Mouse (Mus musculus) T-helper 17 cell (primary cell): ENCODE data around the gene Hoxb8.

Experiments
- in situ Hi-C, 2 experiments: fragments of 300-600 bp; cut with MboI, MseI; formaldehyde crosslinking; loops; 1 replicate in 1 of 2; 2 replicates in 1 of 2; pipeline ENCODE4 v1.15.1; 2025; ENCODE audit warnings: high pct_unique_total_duplicates in 2 of 2

The Hoxb8 gene

GRCm38 (mm10) chr11:96311097-96311496 is 29.4 kb downstream of the Hoxb8 start:
- in situ Hi-C loops, result loop anchor here in 1 of 2 experiments (25.0 kb wide), 1 partner anchor 251 kb away; no protein-coding TSS in a partner anchor

GRCm38 (mm10) chr11:96311520-96312417 is 30.1 kb downstream of the Hoxb8 start:
- in situ Hi-C loops, result loop anchor here in 1 of 2 experiments (25.0 kb wide), 1 partner anchor 251 kb away; no protein-coding TSS in a partner anchor

- in situ Hi-C loops, result loop anchor here in 1 of 2 experiments (25.0 kb wide), 1 partner anchor 249 kb away; no protein-coding TSS in a partner anchor
Observed at GRCm38 (mm10) chr11:96313134-96313533, 31.4 kb downstream of the Hoxb8 start.

- in situ Hi-C loops, result loop anchor here in 1 of 2 experiments (25.0 kb wide), 1 partner anchor 248 kb away; no protein-coding TSS in a partner anchor
Observed at GRCm38 (mm10) chr11:96313806-96314428, 32.2 kb downstream of the Hoxb8 start.

- in situ Hi-C loops, result loop anchor here in 1 of 2 experiments (25.0 kb wide), 1 partner anchor 247 kb away; no protein-coding TSS in a partner anchor
Observed at GRCm38 (mm10) chr11:96314671-96315343, 33.1 kb downstream of the Hoxb8 start.

GRCm38 (mm10) chr11:96315344-96315681 is 33.6 kb downstream of the Hoxb8 start:
- in situ Hi-C loops, result loop anchor here in 1 of 2 experiments (25.0 kb wide), 1 partner anchor 247 kb away; no protein-coding TSS in a partner anchor

- in situ Hi-C loops, result loop anchor here in 1 of 2 experiments (25.0 kb wide), 1 partner anchor 245 kb away; no protein-coding TSS in a partner anchor
Observed at GRCm38 (mm10) chr11:96316696-96317607, 35.2 kb downstream of the Hoxb8 start.

- in situ Hi-C loops, result loop anchor here in 1 of 2 experiments (25.0 kb wide), 1 partner anchor 245 kb away; no protein-coding TSS in a partner anchor
Observed at GRCm38 (mm10) chr11:96317608-96318367, 36.1 kb downstream of the Hoxb8 start, which contains the start of gene Hoxb4. Gene Hoxb4 (plus strand): TSS chr11:96318267.

GRCm38 (mm10) chr11:96318368-96319070 is 36.8 kb downstream of the Hoxb8 start:
- in situ Hi-C loops, result loop anchor here in 1 of 2 experiments (25.0 kb wide), 1 partner anchor 244 kb away; no protein-coding TSS in a partner anchor

- in situ Hi-C loops, result loop anchor here in 1 of 2 experiments (25.0 kb wide), 1 partner anchor 243 kb away; no protein-coding TSS in a partner anchor
Observed at GRCm38 (mm10) chr11:96319071-96319902, 37.6 kb downstream of the Hoxb8 start.

- in situ Hi-C loops, result loop anchor here in 1 of 2 experiments (25.0 kb wide), 1 partner anchor 242 kb away; no protein-coding TSS in a partner anchor
Observed at GRCm38 (mm10) chr11:96319910-96320309, 38.2 kb downstream of the Hoxb8 start.

GRCm38 (mm10) chr11:96320688-96321087 is 39.0 kb downstream of the Hoxb8 start:
- in situ Hi-C loops, result loop anchor here in 1 of 2 experiments (25.0 kb wide), 1 partner anchor 242 kb away; no protein-coding TSS in a partner anchor

- in situ Hi-C loops, result loop anchor here in 1 of 2 experiments (25.0 kb wide), 1 partner anchor 240 kb away; no protein-coding TSS in a partner anchor
Observed at GRCm38 (mm10) chr11:96321846-96322245, 40.1 kb downstream of the Hoxb8 start.

GRCm38 (mm10) chr11:96322738-96323137 is 41.0 kb downstream of the Hoxb8 start:
- in situ Hi-C loops, result loop anchor here in 1 of 2 experiments (25.0 kb wide), 1 partner anchor 240 kb away; no protein-coding TSS in a partner anchor

- in situ Hi-C loops, result loop anchor here in 1 of 2 experiments (25.0 kb wide), 1 partner anchor 239 kb away; no protein-coding TSS in a partner anchor
Observed at GRCm38 (mm10) chr11:96323154-96323553, 41.4 kb downstream of the Hoxb8 start, which contains the start of gene Hoxb3. Gene Hoxb3 (plus strand): TSS chr11:96323326.

GRCm38 (mm10) chr11:96324125-96324524 is 42.4 kb downstream of the Hoxb8 start:
- in situ Hi-C loops, result loop anchor here in 1 of 2 experiments (25.0 kb wide), 1 partner anchor 238 kb away; no protein-coding TSS in a partner anchor

GRCm38 (mm10) chr11:96324965-96325364 is 43.3 kb downstream of the Hoxb8 start:
- in situ Hi-C loops, result loop anchor here in 1 of 2 experiments (25.0 kb wide), 1 partner anchor 237 kb away; no protein-coding TSS in a partner anchor
